Mouse (Mus musculus): Measurements from ENCODE around the gene Pqlc3. TPM values are rescaled to one million over a fixed set of nuclear protein-coding genes. Genes with fewer than 3 reads are reported as not detected.

Pqlc3 gene
- polyA plus RNA-seq, 1 experiment = 37.3 TPM

GRCm38 (mm10) chr12:17011100-17011870, 11.1 kb upstream of the Pqlc3 start, which contains the start of gene 2410004P03Rik:
2410004P03Rik (minus strand) TSS chr12:17011727.
- WGBS = 12% methylated on average over 29 of the region's 29 CpGs
- DNase-seq (ENCODE audit: low read depth, low spot score) = peak; percentile 43

- no peak for DNase-seq (ENCODE audit: low read depth, low spot score)
- 97% methylated on average over 6 of the region's 6 CpGs for WGBS
Observed at GRCm38 (mm10) chr12:17009466-17009865, 9.3 kb upstream of the Pqlc3 start.

GRCm38 (mm10) chr12:17001211-17001610, 1.0 kb upstream of the Pqlc3 start:
- WGBS = 73% methylated on average over 4 of the region's 4 CpGs
- no peak for DNase-seq (ENCODE audit: low read depth, low spot score)

- no peak for DNase-seq (ENCODE audit: low read depth, low spot score)
- 67% methylated on average over 6 of the region's 6 CpGs for WGBS
Observed at GRCm38 (mm10) chr12:17000628-17001027, 420 bp upstream of the Pqlc3 start.

GRCm38 (mm10) chr12:16999146-16999545, 1.1 kb downstream of the Pqlc3 start:
- no peak for DNase-seq (ENCODE audit: low read depth, low spot score)
- 18% methylated on average over 10 of the region's 10 CpGs for WGBS

- no peak for DNase-seq (ENCODE audit: low read depth, low spot score)
- WGBS = 91% methylated on average over 5 of the region's 5 CpGs
Observed at GRCm38 (mm10) chr12:16996886-16997462, 3.2 kb downstream of the Pqlc3 start.

- no peak for DNase-seq (ENCODE audit: low read depth, low spot score)
- WGBS = 90% methylated on average over 5 of the region's 5 CpGs
Observed at GRCm38 (mm10) chr12:16996281-16996680, 3.9 kb downstream of the Pqlc3 start.

- WGBS = 86% methylated on average over 2 of the region's 2 CpGs
- no peak for DNase-seq (ENCODE audit: low read depth, low spot score)
Observed at GRCm38 (mm10) chr12:16994291-16994690, 5.9 kb downstream of the Pqlc3 start.

GRCm38 (mm10) chr12:16992355-16992754, 7.9 kb downstream of the Pqlc3 start:
- no peak for DNase-seq (ENCODE audit: low read depth, low spot score)
- WGBS = 80% methylated on average over 2 of the region's 2 CpGs

- 90% methylated on average over 2 of the region's 2 CpGs for WGBS
- DNase-seq (ENCODE audit: low read depth, low spot score) = no peak
Observed at GRCm38 (mm10) chr12:16991376-16991775, 8.8 kb downstream of the Pqlc3 start.

GRCm38 (mm10) chr12:16985778-16986177, 14.4 kb downstream of the Pqlc3 start:
- no peak for DNase-seq (ENCODE audit: low read depth, low spot score)
- WGBS = 92% methylated on average over 1 of the region's 1 CpGs

GRCm38 (mm10) chr12:16977120-16977519, 23.1 kb downstream of the Pqlc3 start:
- no peak for DNase-seq (ENCODE audit: low read depth, low spot score)

- DNase-seq (ENCODE audit: low read depth, low spot score) = no peak
- 72% methylated on average over 2 of the region's 2 CpGs for WGBS
Observed at GRCm38 (mm10) chr12:16966811-16967210, 33.4 kb downstream of the Pqlc3 start.

- DNase-seq (ENCODE audit: low read depth, low spot score) = no peak
- whole genome bisulfite sequencing = 87% methylated on average over 2 of the region's 2 CpGs
Observed at GRCm38 (mm10) chr12:16963354-16963753, 36.9 kb downstream of the Pqlc3 start.

GRCm38 (mm10) chr12:16958851-16959250, 41.4 kb downstream of the Pqlc3 start:
- WGBS = 57% methylated on average over 1 of the region's 1 CpGs
- no peak for DNase-seq (ENCODE audit: low read depth, low spot score)

GRCm38 (mm10) chr12:16948239-16948638, 52.0 kb downstream of the Pqlc3 start:
- no peak for DNase-seq (ENCODE audit: low read depth, low spot score)
- WGBS = 69% methylated on average over 6 of the region's 6 CpGs

GRCm38 (mm10) chr12:16941976-16942375, 58.2 kb downstream of the Pqlc3 start:
- 88% methylated on average over 3 of the region's 3 CpGs for WGBS
- no peak for DNase-seq (ENCODE audit: low read depth, low spot score)

Data from large intestine, adult 2 months (tissue).